Mouse (Mus musculus) megakaryocyte, embryonic 14.5 days (primary cell): ENCODE data around the gene Tmod3.

Source experiments
- FLI1 ChIP-seq: IDR thresholded peaks from 2 replicates; pipeline ENCODE4 v1.6.1; 2012; ENCODE audit warnings: low read length, inconsistent platforms, mixed read lengths
- GATA1 ChIP-seq: IDR thresholded peaks from 3 replicates; pipeline ENCODE4 v1.6.1; 2012; ENCODE audit warnings: mixed read lengths, low read length, inconsistent platforms, borderline replicate concordance

DNA sequence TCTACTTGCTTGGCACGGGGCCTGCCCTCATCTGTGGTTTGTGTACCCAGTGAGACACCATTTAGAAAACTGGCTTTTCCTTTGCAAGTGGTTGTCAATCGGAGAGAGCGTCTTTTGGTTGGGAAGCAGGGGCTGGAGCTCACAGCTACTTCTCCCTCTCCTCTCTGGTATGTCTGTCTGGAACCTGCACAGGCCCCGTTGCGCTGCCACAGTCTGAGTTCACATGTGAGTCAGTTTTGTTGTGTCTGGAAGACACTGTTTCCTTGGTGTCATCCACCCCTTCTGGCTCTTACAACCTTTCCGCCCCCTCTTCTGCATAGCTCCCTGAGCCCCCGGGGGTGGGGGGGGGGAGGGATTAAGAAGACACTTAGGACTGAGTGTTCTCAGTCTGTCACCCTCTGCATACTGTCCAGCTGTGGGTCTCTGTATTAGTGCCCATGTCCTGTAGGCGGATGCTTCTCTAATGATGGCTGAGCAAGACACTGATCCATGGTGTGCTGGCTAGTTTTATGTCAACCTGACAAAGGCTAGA is 25.0 kb downstream of the Tmod3 start:
- no peak for TF ChIP-seq GATA1
- no peak for TF ChIP-seq FLI1
